Mouse (Mus musculus): ENCODE results near the gene Il17re.

DNA sequence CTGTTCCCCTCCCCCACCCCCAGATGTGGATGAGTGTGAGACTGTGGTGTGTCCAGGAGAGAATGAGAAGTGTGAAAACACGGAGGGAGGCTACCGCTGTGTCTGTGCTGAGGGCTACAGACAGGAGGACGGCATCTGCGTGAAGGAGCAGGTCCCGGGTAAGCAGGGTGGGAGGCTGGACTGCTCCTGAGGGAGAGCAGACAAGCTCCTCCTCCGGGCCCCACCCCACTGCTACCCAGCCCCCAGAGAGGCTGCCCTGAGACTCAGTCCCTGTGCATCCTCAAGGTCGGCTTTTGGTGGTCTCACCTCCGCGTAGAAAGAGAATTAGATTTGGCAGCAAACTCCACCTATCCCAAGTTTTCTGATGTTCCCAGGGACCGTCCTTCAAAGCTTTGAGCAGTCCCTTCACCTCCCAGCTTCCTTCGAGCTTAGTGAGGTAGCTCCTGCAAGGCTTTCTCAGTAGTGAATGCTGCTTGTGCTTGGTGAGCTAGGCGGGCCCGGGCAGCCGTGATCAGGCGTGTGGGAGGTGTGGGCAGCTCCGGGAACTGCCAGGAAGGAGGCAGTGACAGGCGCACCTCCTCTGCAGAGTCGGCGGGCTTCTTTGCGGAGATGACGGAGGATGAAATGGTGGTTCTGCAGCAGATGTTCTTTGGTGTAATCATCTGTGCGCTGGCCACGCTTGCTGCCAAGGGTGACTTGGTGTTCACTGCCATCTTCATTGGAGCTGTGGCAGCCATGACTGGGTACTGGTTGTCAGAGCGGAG lies 34.0 kb downstream of the Il17re start:
- no peak for TF ChIP-seq CTCF (IDR thresholded peaks at IDR 0.05; ENCODE audit: control insufficient read depth, insufficient read depth, low read length)
- TF ChIP-seq POLR2A (IDR thresholded peaks at IDR 0.05; ENCODE audit: borderline replicate concordance, control insufficient read depth, low read depth, low read length): no peak

Data from bone marrow, adult 2 months (tissue).